Mouse (Mus musculus): ENCODE data around the gene Scube1. TPM values are rescaled to one million over a fixed set of nuclear protein-coding genes. Genes with fewer than 3 reads are reported as not detected.
A peak's percentile ranks its signal among the peaks of the same experiment; 100 is the strongest.

Gene Scube1
- polyA plus RNA-seq, 1 experiment from 2014 or later, result 18.1 TPM

DNA sequence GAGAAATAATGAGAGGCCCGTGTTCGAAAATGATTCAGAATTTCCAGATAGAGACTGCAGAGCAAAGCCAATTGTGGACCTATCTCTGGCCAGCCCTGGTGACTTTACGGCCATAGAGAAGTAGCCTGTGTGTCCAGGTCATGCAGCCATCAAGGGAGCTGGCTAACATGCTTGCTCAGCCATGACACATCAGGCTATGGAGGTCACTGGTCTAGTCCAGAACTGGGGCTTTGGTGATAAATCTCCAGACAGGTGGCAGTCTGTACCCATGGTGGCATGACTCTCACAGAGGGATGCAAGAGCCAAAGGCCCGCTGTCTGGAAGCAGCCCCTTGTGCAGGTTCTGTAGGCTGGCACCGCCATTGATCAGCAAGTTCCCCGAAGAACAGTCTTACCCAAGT is 82.3 kb downstream of the Scube1 start:
- Histone ChIP-seq H3K9ac (no peak overlapping the region), H3K36me3 (no peaks in the 10 kb centered on the region), H3K4me3 (no peak overlapping the region), H3K27me3 (no peaks in the 10 kb centered on the region), H3K4me2 (no peak overlapping the region), H3K4me1 (replicated peaks) (peaks cover 10% of the 10 kb centered on the region), H3K9me3 (no peaks in the 10 kb centered on the region), H3K27ac (replicated peaks) (no peak overlapping the region)
- WGBS, result 92% methylated on average over 6 of the region's 6 CpGs
- ATAC-seq (ENCODE audit: low read depth), result no peak

DNA sequence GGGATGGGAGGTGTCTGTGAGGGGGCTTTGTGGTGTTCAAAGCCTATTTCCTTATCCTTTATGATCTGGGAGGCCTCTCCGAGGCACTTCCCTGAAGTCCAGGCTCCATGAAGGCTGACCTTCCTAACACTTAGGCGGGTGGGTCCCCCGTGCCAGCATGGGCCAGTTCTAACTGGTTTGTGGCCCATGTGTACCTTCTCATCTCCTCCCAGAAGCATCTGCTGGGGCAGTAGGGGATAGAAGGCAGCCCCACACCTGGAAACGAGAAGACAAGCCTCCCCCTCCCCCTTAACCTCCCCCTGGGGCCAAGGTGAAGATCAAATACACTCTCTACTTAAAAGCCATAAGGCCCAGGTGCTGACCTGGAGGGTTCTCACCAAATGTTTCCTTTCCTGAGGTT is 84.6 kb downstream of the Scube1 start:
- Histone ChIP-seq H3K27me3 (no peaks in the 10 kb centered on the region), H3K9ac (no peak overlapping the region), H3K9me3 (no peaks in the 10 kb centered on the region), H3K27ac (replicated peaks) (no peak overlapping the region), H3K4me3 (no peak overlapping the region), H3K4me2 (no peak overlapping the region), H3K4me1 (replicated peaks) (peaks cover 10% of the 10 kb centered on the region), H3K36me3 (no peaks in the 10 kb centered on the region)
- no peak for ATAC-seq (ENCODE audit: low read depth)
- WGBS, result 65% methylated on average over 4 of the region's 4 CpGs

DNA sequence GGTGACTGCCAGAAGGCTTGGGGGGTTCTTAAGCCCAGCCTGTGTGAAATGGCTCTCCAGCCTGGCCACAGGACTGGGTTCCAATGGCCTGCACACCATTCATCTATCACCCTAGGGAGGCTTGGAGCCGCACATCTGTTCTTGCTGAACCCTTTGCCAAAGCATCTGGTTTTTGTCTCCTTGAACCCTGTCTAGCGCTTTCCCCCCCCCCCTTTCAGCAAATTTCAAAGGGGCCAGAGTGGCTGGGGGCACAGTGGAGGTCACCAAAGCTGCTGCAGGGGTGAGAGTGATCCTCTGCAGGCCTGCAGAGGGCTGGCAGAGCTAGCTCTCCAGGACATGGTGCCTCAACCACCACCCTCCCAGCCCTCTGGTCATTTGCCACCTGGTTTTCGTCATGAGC is 85.7 kb downstream of the Scube1 start:
- no peak overlapping the region for H3K4me2 ChIP-seq
- no peak for ATAC-seq (ENCODE audit: low read depth)
- H3K27me3 ChIP-seq, result no peaks in the 10 kb centered on the region
- H3K4me3 ChIP-seq, result no peak overlapping the region
- no peaks in the 10 kb centered on the region for H3K36me3 ChIP-seq
- 65% methylated on average over 3 of the region's 3 CpGs for WGBS
- H3K27ac ChIP-seq (replicated peaks), result no peak overlapping the region
- no peaks in the 10 kb centered on the region for H3K9me3 ChIP-seq
- no peak overlapping the region for H3K9ac ChIP-seq
- peaks cover 10% of the 10 kb centered on the region for H3K4me1 ChIP-seq (replicated peaks)

DNA sequence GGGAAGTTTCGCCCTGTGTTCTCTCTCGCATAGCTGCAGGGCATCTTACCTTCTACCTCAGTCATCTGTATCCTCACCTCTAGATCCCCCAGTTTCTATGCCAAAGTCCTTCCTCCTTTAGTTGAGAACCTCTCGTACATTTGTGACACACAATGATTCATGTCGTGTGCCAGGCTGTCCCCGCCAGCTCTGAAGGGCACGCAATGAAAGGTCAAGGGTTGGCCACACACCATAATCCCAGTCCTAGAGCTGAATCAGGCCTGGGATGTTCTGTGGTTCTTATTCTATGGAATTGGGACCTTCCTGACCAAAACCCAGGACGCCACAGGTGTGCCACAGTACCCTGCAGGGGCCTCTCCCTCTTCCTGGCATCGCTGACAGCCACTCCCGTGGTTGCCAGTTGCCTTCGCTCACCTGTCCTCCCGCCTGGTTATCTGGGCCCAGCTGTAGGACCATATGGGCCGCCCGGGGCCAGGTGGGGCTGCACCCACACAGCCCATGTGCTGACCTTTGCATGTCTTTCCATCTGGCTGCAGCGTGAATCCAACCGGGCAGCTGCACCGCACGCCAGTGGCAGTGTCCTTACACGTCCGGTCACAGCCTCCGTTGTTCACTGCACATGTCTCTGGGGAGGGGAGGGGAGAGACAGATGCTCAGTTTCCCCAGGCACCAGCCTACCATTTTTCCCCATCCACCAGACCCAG is 86.5 kb downstream of the Scube1 start:
- no peak for ATAC-seq (ENCODE audit: low read depth)
- H3K4me3 ChIP-seq, result no peak overlapping the region
- 83% methylated on average over 20 of the region's 20 CpGs for WGBS

DNA sequence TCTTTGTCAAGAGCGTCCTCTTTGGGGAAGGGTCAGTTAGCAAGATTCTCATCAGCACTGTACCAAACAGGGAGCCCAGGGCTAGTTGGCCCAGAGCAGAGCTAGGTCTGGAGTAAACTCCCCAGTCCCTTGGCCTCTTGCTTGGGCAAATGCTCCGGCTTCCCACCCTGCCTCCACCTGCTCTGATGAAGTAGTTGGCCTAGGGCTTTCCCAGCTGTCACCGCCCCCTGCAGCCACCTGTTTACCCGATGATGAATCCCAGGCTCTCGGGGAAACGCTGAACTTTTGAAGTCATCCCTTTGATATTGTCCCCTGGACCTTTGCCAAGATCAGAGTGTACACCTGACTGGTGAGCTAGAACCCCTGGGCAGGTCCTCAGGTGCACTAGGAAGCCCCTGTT is 88.1 kb downstream of the Scube1 start:
- Histone ChIP-seq H3K4me3 (no peak overlapping the region), H3K9ac (no peak overlapping the region), H3K27me3 (no peaks in the 10 kb centered on the region), H3K4me1 (replicated peaks) (peaks cover 10% of the 10 kb centered on the region), H3K36me3 (peaks cover 8% of the 10 kb centered on the region; the same call in 1 of the 2 replicates), H3K9me3 (no peaks in the 10 kb centered on the region), H3K27ac (replicated peaks) (no peak overlapping the region), H3K4me2 (no peak overlapping the region)
- 77% methylated on average over 6 of the region's 6 CpGs for WGBS
- no peak for ATAC-seq (ENCODE audit: low read depth)

More for the DNA sequence above, 86.5 kb downstream of the Scube1 start:
- Histone ChIP-seq H3K36me3 (no peaks in the 10 kb centered on the region), H3K9me3 (no peaks in the 10 kb centered on the region), H3K27ac (replicated peaks) (no peak overlapping the region), H3K4me1 (replicated peaks) (peaks cover 10% of the 10 kb centered on the region), H3K4me2 (no peak overlapping the region), H3K27me3 (no peaks in the 10 kb centered on the region), H3K9ac (no peak overlapping the region)

DNA sequence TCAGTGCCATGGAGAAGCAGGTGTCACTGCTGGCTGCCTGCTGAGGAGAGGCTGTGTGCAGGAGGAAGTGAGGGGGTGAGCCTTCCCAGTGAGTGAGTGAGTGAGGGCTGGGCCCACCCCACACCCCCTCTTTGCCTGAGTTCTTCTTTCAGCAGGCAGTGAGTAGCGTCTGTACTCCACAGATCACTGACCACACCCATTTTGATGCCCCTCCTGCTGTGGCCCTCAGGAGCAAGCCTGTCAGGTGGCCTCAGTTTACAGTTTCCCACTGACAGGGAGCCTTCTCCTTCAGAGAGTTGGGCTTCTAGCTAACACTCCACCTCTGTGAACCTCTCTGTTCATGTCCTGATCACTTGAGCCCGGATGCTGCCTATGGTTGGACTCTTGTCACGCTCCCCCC is 89.6 kb downstream of the Scube1 start:
- WGBS, result 53% methylated on average over 3 of the region's 3 CpGs
- ATAC-seq (ENCODE audit: low read depth), result no peak
- H3K27me3 ChIP-seq, result no peaks in the 10 kb centered on the region
- H3K4me2 ChIP-seq, result no peak overlapping the region
- H3K9me3 ChIP-seq, result no peaks in the 10 kb centered on the region
- no peak overlapping the region for H3K27ac ChIP-seq (replicated peaks)
- no peak overlapping the region for H3K9ac ChIP-seq
- no peak overlapping the region for H3K4me3 ChIP-seq
- H3K4me1 ChIP-seq (replicated peaks), result peaks cover 10% of the 10 kb centered on the region
- peaks cover 21% of the 10 kb centered on the region for H3K36me3 ChIP-seq

DNA sequence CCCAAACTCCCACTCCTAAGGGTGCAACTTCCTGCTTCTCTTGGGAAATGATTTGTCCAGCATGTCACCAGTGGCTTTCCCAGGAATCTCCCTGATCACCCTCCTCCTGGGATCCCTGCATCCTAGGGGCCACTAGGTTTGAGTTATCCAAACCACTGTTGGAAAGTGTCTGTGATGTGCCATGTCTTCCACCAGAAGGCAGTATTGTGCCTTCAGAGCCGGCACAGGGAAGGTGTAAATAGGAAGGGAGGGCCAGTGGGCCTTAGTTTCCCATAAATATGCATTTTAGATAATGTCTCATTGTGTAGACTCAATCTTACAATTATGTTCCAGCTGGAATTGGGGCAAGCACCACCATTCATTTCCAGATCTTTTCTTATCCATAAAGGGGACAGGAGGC is 90.7 kb downstream of the Scube1 start:
- WGBS, result 17% methylated on average over 1 of the region's 1 CpGs
- H3K27me3 ChIP-seq, result no peaks in the 10 kb centered on the region
- no peak overlapping the region for H3K4me2 ChIP-seq
- no peak for ATAC-seq (ENCODE audit: low read depth)
- H3K9me3 ChIP-seq, result peaks cover 5% of the 10 kb centered on the region; the same call in 1 of the 2 replicates
- no peak overlapping the region for H3K27ac ChIP-seq (replicated peaks)
- H3K4me3 ChIP-seq, result no peak overlapping the region
- H3K4me1 ChIP-seq (replicated peaks), result peaks cover 8% of the 10 kb centered on the region
- no peak overlapping the region for H3K9ac ChIP-seq
- H3K36me3 ChIP-seq, result peaks cover 33% of the 10 kb centered on the region

DNA sequence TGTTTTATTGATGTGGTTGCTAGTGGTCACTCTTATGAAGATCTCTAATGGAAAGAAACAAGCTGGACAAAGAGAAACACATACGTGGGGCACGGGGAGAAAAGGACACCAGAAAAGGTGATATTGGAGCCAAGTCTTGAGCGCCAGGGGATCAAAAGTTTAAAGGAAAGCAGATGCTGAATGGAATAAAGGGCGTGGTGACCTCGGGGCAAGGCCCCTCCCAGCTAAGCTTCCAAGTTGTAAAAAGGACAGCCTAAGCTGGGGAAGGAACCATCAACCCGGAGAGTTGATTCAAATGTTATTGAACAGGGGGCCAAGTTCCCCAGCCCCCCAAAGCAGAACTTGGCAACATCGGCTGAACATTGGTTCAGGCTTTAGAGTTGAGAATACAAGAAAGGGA is 93.8 kb downstream of the Scube1 start:
- no peak overlapping the region for H3K4me2 ChIP-seq
- no peak for ATAC-seq (ENCODE audit: low read depth)
- WGBS, result 84% methylated on average over 7 of the region's 7 CpGs
- peaks cover 38% of the 10 kb centered on the region for H3K36me3 ChIP-seq
- no peak overlapping the region for H3K27ac ChIP-seq (replicated peaks)
- no peak overlapping the region for H3K4me3 ChIP-seq
- no peaks in the 10 kb centered on the region for H3K4me1 ChIP-seq (replicated peaks)
- H3K27me3 ChIP-seq, result no peaks in the 10 kb centered on the region
- H3K9me3 ChIP-seq, result peaks cover 5% of the 10 kb centered on the region; the same call in 1 of the 2 replicates
- H3K9ac ChIP-seq, result no peak overlapping the region

DNA sequence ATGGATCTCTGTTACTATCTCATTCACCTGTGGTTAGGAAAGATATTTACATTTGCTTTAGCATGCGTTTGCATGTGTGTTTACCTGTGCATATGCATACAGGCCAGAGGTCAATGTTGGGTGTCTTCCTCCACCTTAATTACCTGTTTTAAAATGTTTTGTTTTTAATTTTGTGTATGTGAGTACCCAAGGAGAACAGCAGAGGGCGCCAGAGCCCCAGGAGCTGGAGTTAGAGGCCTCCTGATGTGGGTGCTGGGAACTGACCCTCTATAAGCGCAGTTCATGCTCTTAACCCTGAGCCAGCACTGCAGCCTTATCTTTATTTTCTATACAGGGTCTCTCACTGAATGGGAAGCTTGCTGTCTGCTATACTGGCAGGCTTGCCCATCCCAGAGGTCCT is 95.1 kb downstream of the Scube1 start:
- H3K27ac ChIP-seq (replicated peaks), result no peak overlapping the region
- no peak overlapping the region for H3K4me2 ChIP-seq
- H3K4me1 ChIP-seq (replicated peaks), result no peaks in the 10 kb centered on the region
- peaks cover 38% of the 10 kb centered on the region for H3K36me3 ChIP-seq
- H3K9ac ChIP-seq, result no peak overlapping the region
- H3K9me3 ChIP-seq, result peaks cover 5% of the 10 kb centered on the region; the same call in 1 of the 2 replicates
- no peak for ATAC-seq (ENCODE audit: low read depth)
- no peak overlapping the region for H3K4me3 ChIP-seq
- no peaks in the 10 kb centered on the region for H3K27me3 ChIP-seq
- WGBS, result 78% methylated on average over 3 of the region's 3 CpGs

DNA sequence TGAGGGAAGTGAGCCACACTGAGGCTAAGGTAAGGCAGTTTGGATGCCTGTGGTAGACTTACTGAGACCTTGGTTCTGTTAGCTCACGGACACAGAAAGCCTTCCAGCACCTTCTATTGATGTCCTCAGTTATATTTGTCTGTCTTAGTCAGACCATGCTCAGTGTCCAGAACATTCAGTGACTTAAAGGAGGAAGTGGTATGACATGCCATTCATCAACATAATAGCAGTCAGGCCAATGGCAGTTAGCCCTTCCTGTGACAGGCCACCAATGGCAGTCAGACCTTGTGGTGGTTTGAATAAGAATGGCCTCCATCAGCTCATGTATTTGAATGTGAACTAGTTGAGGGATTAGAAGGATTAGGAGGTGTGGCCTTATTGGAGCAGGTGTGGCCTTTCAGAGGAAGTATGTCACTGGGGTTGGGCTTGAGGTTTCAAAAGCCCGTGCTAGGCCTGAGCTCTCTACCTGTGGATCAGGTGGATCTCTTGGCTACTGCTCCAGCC is 98.6 kb downstream of the Scube1 start:
- Histone ChIP-seq H3K36me3 (peaks cover 25% of the 10 kb centered on the region), H3K9ac (no peak overlapping the region), H3K4me1 (replicated peaks) (no peaks in the 10 kb centered on the region), H3K4me3 (no peak overlapping the region), H3K27me3 (no peaks in the 10 kb centered on the region), H3K9me3 (peaks cover 5% of the 10 kb centered on the region; the same call in 1 of the 2 replicates), H3K4me2 (no peak overlapping the region), H3K27ac (replicated peaks) (no peak overlapping the region)
- WGBS, result 95% methylated on average over 2 of the region's 2 CpGs
- no peak for ATAC-seq (ENCODE audit: low read depth)

DNA sequence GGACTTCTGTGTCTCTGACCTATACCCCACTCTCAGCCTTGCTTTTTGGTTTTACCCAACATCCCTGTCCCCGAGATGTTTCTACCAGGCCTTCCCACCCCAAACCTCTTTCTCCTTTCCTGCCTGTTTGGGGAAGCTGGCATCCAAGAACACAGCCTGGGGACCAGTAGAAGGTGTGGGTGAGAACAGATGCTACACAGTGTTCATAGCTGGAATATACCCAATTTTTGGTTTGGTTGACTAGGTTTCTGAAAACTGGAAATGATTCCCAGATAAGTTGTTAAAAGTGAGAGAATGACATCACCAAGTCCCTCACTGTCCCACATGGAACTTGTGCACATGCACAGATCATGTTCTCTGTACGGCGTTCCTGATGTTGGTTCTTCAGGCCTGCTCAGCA is 109.6 kb downstream of the Scube1 start:
- peaks cover 37% of the 10 kb centered on the region for H3K36me3 ChIP-seq
- no peaks in the 10 kb centered on the region for H3K4me1 ChIP-seq (replicated peaks)
- ATAC-seq (ENCODE audit: low read depth), result no peak
- no peak overlapping the region for H3K9ac ChIP-seq
- no peak overlapping the region for H3K4me2 ChIP-seq
- H3K9me3 ChIP-seq, result no peaks in the 10 kb centered on the region
- WGBS, result 89% methylated on average over 3 of the region's 3 CpGs
- no peaks in the 10 kb centered on the region for H3K27me3 ChIP-seq
- no peak overlapping the region for H3K27ac ChIP-seq (replicated peaks)
- H3K4me3 ChIP-seq, result no peak overlapping the region

DNA sequence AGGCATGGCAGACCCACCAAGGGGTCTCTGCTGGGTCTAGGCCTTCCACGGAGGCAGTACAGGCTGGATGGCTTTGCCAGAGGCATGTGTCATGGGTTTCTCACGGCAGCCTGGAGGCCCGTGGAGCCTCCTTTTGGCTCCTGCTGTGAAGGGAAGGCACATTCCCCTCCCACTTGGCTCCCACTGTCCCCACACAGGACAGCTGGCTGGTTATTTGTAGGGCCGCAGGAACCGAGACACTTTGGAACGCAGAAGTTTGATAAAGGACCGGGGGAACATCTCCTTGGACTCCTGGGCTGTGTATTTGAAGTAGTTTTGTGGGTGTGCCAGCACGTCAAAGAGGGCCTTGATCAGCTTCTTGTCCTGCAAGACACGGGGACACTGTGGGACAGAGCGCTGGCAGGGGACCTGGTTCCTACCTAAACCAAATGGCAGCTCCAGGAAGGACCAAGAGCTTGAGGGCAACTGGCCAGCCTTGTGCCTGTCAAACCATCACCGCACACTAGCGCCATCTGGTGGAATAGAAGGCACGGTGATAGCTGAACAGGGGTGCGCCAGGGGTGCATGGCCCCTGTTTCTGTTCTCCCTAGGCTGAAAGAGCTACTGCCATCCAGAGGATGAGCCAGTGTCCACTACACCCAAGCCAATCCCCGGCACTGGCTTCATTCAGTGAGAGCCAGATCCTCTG is 117.6 kb downstream of the Scube1 start:
- H3K4me1 ChIP-seq (replicated peaks), result no peaks in the 10 kb centered on the region
- ATAC-seq (ENCODE audit: low read depth), result peak; percentile 66; the same call in 1 of the 2 replicates
- H3K27ac ChIP-seq (replicated peaks), result no peak overlapping the region
- no peak overlapping the region for H3K9ac ChIP-seq
- 0 out of 2 replicates have a peak, but pooled peaks cover 6% of the 10 kb centered on the region for H3K36me3 ChIP-seq
- no peak overlapping the region for H3K4me2 ChIP-seq
- H3K4me3 ChIP-seq, result no peak overlapping the region
- H3K9me3 ChIP-seq, result no peaks in the 10 kb centered on the region
- 45% methylated on average over 15 of the region's 15 CpGs for WGBS
- no peaks in the 10 kb centered on the region for H3K27me3 ChIP-seq
